In the genomic region with DNA sequence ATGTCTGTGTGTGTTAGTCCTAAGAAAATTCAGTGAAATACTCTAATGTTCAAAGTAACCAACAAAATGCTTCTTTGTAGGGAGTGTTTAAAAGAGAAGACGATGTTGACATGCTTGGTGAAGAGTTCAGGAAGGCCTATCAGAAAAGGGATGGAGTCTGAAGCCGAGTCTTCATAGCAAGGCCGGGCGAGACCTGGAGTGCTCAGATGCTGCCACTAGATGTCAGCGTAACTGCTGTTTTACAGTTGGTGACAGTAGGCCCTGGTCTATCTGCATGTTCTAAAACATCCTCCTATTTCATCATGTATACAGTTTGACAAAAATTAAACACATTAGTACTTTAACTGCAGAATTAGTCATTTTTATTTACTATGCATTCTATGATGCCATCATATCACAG, we compare ENCODE assay signal across 9 mouse cellular contexts. TPM values are rescaled to one million over a fixed set of nuclear protein-coding genes. Genes with fewer than 3 reads are reported as not detected.
DNase-seq lines count a peak whose midpoint lies in the region; ATAC-seq and TF ChIP-seq lines count a peak whose summit lies in the region.
"Had no signal": no experiment of that assay in that cellular context is flagged by ENCODE, and none has a peak within 500 bp of the region (broad histone marks: within the 10 kb centered on the region; RNA-seq: fewer than 3 reads in every experiment).

No protein-coding gene starts in this region.

- H3K4me1 ChIP-seq in liver, embryonic 14.5 days (replicated peaks; ENCODE audit: control insufficient read depth in 2 of 2, insufficient read depth in 2 of 2, low read length in 1 of 2), result no peaks in the 10 kb centered on the region
- no peaks in the 10 kb centered on the region for H3K4me1 ChIP-seq in neural tube, embryonic 13.5 days (replicated peaks)
- no peaks in the 10 kb centered on the region for H3K4me1 ChIP-seq in thymus, adult 2 months (replicated peaks; ENCODE audit: control insufficient read depth, insufficient read depth, low read length)
- H3K4me1 ChIP-seq: heart, embryonic 13.5 days had no signal

- H3K27me3 ChIP-seq in liver, embryonic 14.5 days (ENCODE audit: control insufficient read depth, insufficient read depth, low read length), result no peaks in the 10 kb centered on the region
- H3K27me3 ChIP-seq in neural tube, embryonic 13.5 days, result no peaks in the 10 kb centered on the region
- no peaks in the 10 kb centered on the region for H3K27me3 ChIP-seq in thymus, adult 2 months (ENCODE audit: control insufficient read depth, insufficient read depth, low read length)
- H3K27me3 ChIP-seq: heart, embryonic 13.5 days had no signal

- TF ChIP-seq POLR2A in thymus, adult 2 months (IDR thresholded peaks at IDR 0.05; ENCODE audit: control insufficient read depth, extremely low read depth, insufficient read depth, low read length, poor library complexity), result no peak

- no peaks in the 10 kb centered on the region for H3K9me3 ChIP-seq in liver, embryonic 14.5 days (ENCODE audit: control insufficient read depth, low read length)
- no peaks in the 10 kb centered on the region for H3K9me3 ChIP-seq in neural tube, embryonic 13.5 days
- H3K9me3 ChIP-seq: heart, embryonic 13.5 days had no signal

- 23% methylated on average over 5 of the region's 5 CpGs for WGBS in liver, embryonic 14.5 days (ENCODE audit: insufficient replicate concordance)
- 23% methylated on average over 5 of the region's 5 CpGs for WGBS in neural tube, embryonic 13.5 days
- 21% methylated on average over 5 of the region's 5 CpGs for WGBS in thymus, adult 2 months

- no peak overlapping the region for H3K27ac ChIP-seq in liver, embryonic 14.5 days
- no peak overlapping the region for H3K27ac ChIP-seq in neural tube, embryonic 13.5 days (replicated peaks)
- no peak overlapping the region for H3K27ac ChIP-seq in thymus, adult 2 months (ENCODE audit: control insufficient read depth, insufficient read depth, low read length)
- H3K27ac ChIP-seq: heart, embryonic 13.5 days had no signal

- no peak overlapping the region for H3K4me3 ChIP-seq in liver, embryonic 14.5 days (ENCODE audit: insufficient read depth in 1 of 2, low read depth in 2 of 2, low read length in 2 of 2)
- H3K4me3 ChIP-seq in neural tube, embryonic 13.5 days, result no peak overlapping the region
- no peak overlapping the region for H3K4me3 ChIP-seq in thymus, adult 2 months (ENCODE audit: control insufficient read depth, insufficient read depth, low read length)
- H3K4me3 ChIP-seq: heart, embryonic 13.5 days had no signal

- H3K36me3 ChIP-seq in liver, embryonic 14.5 days (replicated peaks; ENCODE audit: control insufficient read depth, insufficient read depth, low read depth), result peaks cover 82% of the 10 kb centered on the region
- H3K36me3 ChIP-seq in neural tube, embryonic 13.5 days, result peaks cover 17% of the 10 kb centered on the region; the same call in 1 of the 2 replicates
- H3K36me3 ChIP-seq in thymus, adult 2 months (ENCODE audit: control insufficient read depth, insufficient read depth, low read length), result peaks cover 67% of the 10 kb centered on the region

- H3K9ac ChIP-seq in liver, embryonic 14.5 days (replicated peaks), result no peak overlapping the region
- H3K9ac ChIP-seq in neural tube, embryonic 13.5 days, result no peak overlapping the region
- H3K9ac ChIP-seq: heart, embryonic 13.5 days had no signal

- peak; percentile 87 for TF ChIP-seq CTCF in liver, embryonic 14.5 days (IDR thresholded peaks at IDR 0.05; ENCODE audit: low read depth)
- peak; percentile 44; the same call in 1 of the 2 replicates for TF ChIP-seq CTCF in thymus, adult 2 months (IDR thresholded peaks at IDR 0.05; ENCODE audit: borderline replicate concordance, control insufficient read depth, extremely low read depth, insufficient read depth, low read length, poor library complexity)

- no peak overlapping the region for H3K4me2 ChIP-seq in liver, embryonic 14.5 days (ENCODE audit: low read depth)
- no peak overlapping the region for H3K4me2 ChIP-seq in neural tube, embryonic 13.5 days
- H3K4me2 ChIP-seq: heart, embryonic 13.5 days had no signal

- ATAC-seq in liver, embryonic 14.5 days (ENCODE audit: insufficient read depth), result peak; percentile 70
- peak; percentile 69 for ATAC-seq in neural tube, embryonic 13.5 days (ENCODE audit: low read depth)

- no peak for TF ChIP-seq EP300 in liver, embryonic 14.5 days (IDR thresholded peaks at IDR 0.05; ENCODE audit: low read depth)

- DNase-seq in CD4-positive helper T cell, adult 2 months (ENCODE audit: low read depth, low spot score), result peak; percentile 76
- DNase-seq in adipocyte (ENCODE audit: low spot score), result peak; percentile 79
- peak; percentile 90 for DNase-seq in embryo, embryonic 10 days (ENCODE audit: low spot score)
- peak; percentile 31 to 59 for DNase-seq in gastrocnemius, postnatal 4 days (ENCODE audit: low spot score in 2 of 2)
- peak; percentile 70 for DNase-seq in kidney, postnatal 14 days
- no peak for DNase-seq in liver, embryonic 14.5 days (ENCODE audit: low read depth in 3 of 3, low spot score in 3 of 3)
- DNase-seq in thymus, adult 2 months, result peak; percentile 83

RNA-seq across cellular contexts. Expression of a gene that starts 20.4 kb away (rescaled TPM):
- 1 to 10 TPM; 2.2 to 2.9 TPM for total RNA-seq in gastrocnemius, postnatal 4 days (2021)
- 13.5 and 70.9 TPM in 2 replicates for polyA plus RNA-seq in liver, embryonic 14.5 days (2012; rRNA removed)
- 99.8 and 102 TPM in 2 replicates for polyA plus RNA-seq in liver, embryonic 14.5 days (2014; fragmentation: Nextera tagmentation; extraction: Ambion mirVana)
- polyA plus RNA-seq in neural tube, embryonic 13.5 days (2015; fragmentation: Nextera tagmentation; extraction: Ambion mirVana), result 6.9 and 10.8 TPM in 2 replicates
- 7.4 and 8.1 TPM in 2 replicates for polyA plus RNA-seq in thymus, adult 2 months (2012; rRNA removed)

RNA-seq across cellular contexts. Expression of a gene that starts 33.8 kb away (rescaled TPM):
- total RNA-seq in gastrocnemius, postnatal 4 days (2021), result 1 to 10 TPM; 4.0 to 5.3 TPM
- polyA plus RNA-seq in liver, embryonic 14.5 days (2012; rRNA removed), result 3.0 and 3.8 TPM in 2 replicates
- 6.4 and 6.6 TPM in 2 replicates for polyA plus RNA-seq in liver, embryonic 14.5 days (2014; fragmentation: Nextera tagmentation; extraction: Ambion mirVana)
- 36.4 and 38.6 TPM in 2 replicates for polyA plus RNA-seq in neural tube, embryonic 13.5 days (2015; fragmentation: Nextera tagmentation; extraction: Ambion mirVana)
- 5.1 and 6.0 TPM in 2 replicates for polyA plus RNA-seq in thymus, adult 2 months (2012; rRNA removed)

Comparison
In these comparisons a context has a peak if more than half of its experiments do, and no peak if none do; other contexts are left out.
1. DNase-seq: peak in CD4-positive helper T cell, adult 2 months (single experiment), adipocyte (single experiment), embryo, embryonic 10 days (single experiment), gastrocnemius, postnatal 4 days (2 of 2), kidney, postnatal 14 days (single experiment) and thymus, adult 2 months (single experiment); none in liver, embryonic 14.5 days (0 of 3).